Mouse (Mus musculus) small intestine, adult 2 months (tissue): ENCODE measurements around the gene Emg1. TPM values are rescaled to one million over a fixed set of nuclear protein-coding genes. Genes with fewer than 3 reads are reported as not detected.

ENCODE experiments used
- H3K27ac ChIP-seq: fragments of 200-500 bp; 2 replicates; pipeline ENCODE4 v1.5.1; 2012; ENCODE audit warnings: low read depth, low read length, control low read depth, inconsistent platforms; ENCODE audit not compliant: insufficient read depth
- H3K27me3 ChIP-seq: fragments of 200-500 bp; 2 replicates; pipeline ENCODE4 v1.6.1; 2012; ENCODE audit warnings: mild to moderate bottlenecking, moderate library complexity, low read length, inconsistent platforms; ENCODE audit not compliant: control insufficient read depth, insufficient read depth
- H3K36me3 ChIP-seq: fragments of 200-500 bp; 2 replicates; pipeline ENCODE4 v1.6.1; 2012; ENCODE audit warnings: mild to moderate bottlenecking, low read length, control low read depth, inconsistent platforms; ENCODE audit not compliant: control insufficient read depth, insufficient read depth
- H3K4me1 ChIP-seq: fragments of 200-500 bp; 2 replicates; pipeline ENCODE4 v1.6.1; 2012; ENCODE audit warnings: low read length, inconsistent platforms, mixed read lengths; ENCODE audit not compliant: control insufficient read depth, insufficient read depth, insufficient read length
- H3K4me3 ChIP-seq: fragments of 200-500 bp; 2 replicates; pipeline ENCODE4 v1.5.1; 2012; ENCODE audit warnings: low read depth, mild to moderate bottlenecking, control low read depth, inconsistent platforms, low read length, moderate library complexity
- CTCF ChIP-seq: fragments of 200-500 bp; IDR thresholded peaks from 2 replicates; pipeline ENCODE4 v1.5.1; 2012; ENCODE audit warnings: low read depth, mild to moderate bottlenecking, control low read depth, inconsistent platforms, low read length, moderate library complexity, mixed read lengths; ENCODE audit not compliant: insufficient replicate concordance, insufficient read length; ENCODE audit errors: extremely low read depth
- POLR2A ChIP-seq: fragments of 200-500 bp; IDR thresholded peaks from 2 replicates; pipeline ENCODE4 v1.6.1; 2012; ENCODE audit warnings: low read depth, mild to moderate bottlenecking, control low read depth, inconsistent platforms, low read length, moderate library complexity
- WGBS: fragments of 180-500 bp; shearing (Covaris S2); methylation state at CpG from one replicate; pipeline ENCODE4 v1.1.7; 2018; 5-methylcytosine and 5-hydroxymethylcytosine counted together
- polyA plus RNA-seq: library from polyadenylated mRNA; depleted of rRNA; stranded (reverse); fragments of >200 nt; gene quantifications from 2 replicates; pipeline ENCODE4 v1.2.3, GENCODE M21; 2012

Emg1 gene
- polyA plus RNA-seq, 1 experiment, result 34.9 TPM

GRCm38 (mm10) chr6:124755831-124756595 is 44.0 kb upstream of the Emg1 start, which contains the start of the genes Gm45234 and Atn1:
Gene Gm45234 (minus strand): TSS chr6:124756021.
Gene Atn1 (minus strand): TSS chr6:124756524.
- 1% methylated on average over 88 of the region's 100 CpGs for WGBS
- H3K27ac ChIP-seq, result peak within 1 kb of the TSS; percentile 51
- TF ChIP-seq POLR2A, result no peak; the same call in 1 of the 2 replicates
- TF ChIP-seq CTCF, result no peak

GRCm38 (mm10) chr6:124755306-124755705 is 43.3 kb upstream of the Emg1 start:
- TF ChIP-seq CTCF (no peak), POLR2A (no peak)
- H3K27me3 ChIP-seq, result no peaks in the 10 kb centered on the region
- WGBS, result 4% methylated on average over 3 of the region's 3 CpGs
- no peak overlapping the region for H3K27ac ChIP-seq
- peak overlapping the region; percentile 86 for H3K4me3 ChIP-seq
- no peaks in the 10 kb centered on the region for H3K36me3 ChIP-seq
- H3K4me1 ChIP-seq, result peaks cover 8% of the 10 kb centered on the region

More at GRCm38 (mm10) chr6:124755831-124756595, 44.0 kb upstream of the Emg1 start, which contains the start of the genes Gm45234 and Atn1:
- Histone ChIP-seq H3K27me3 (no peaks in the 10 kb centered on the region), H3K4me3 (peak within 1 kb of the TSS; percentile 86), H3K4me1 (peaks cover 8% of the 10 kb centered on the region), H3K36me3 (no peaks in the 10 kb centered on the region)

- H3K36me3 ChIP-seq, result peaks cover 6% of the 10 kb centered on the region
- H3K27ac ChIP-seq, result no peak overlapping the region
- WGBS, result 43% methylated on average over 2 of the region's 2 CpGs
- no peak for TF ChIP-seq POLR2A
- TF ChIP-seq CTCF, result no peak
- H3K4me3 ChIP-seq, result no peak overlapping the region
- peaks cover 8% of the 10 kb centered on the region for H3K4me1 ChIP-seq
- no peaks in the 10 kb centered on the region for H3K27me3 ChIP-seq
These were observed 41.9 kb upstream of the Emg1 start for GRCm38 (mm10) chr6:124753861-124754260.

- Histone ChIP-seq H3K4me1 (peaks cover 7% of the 10 kb centered on the region), H3K4me3 (no peak overlapping the region), H3K27ac (no peak overlapping the region), H3K27me3 (no peaks in the 10 kb centered on the region), H3K36me3 (peaks cover 17% of the 10 kb centered on the region)
- 77% methylated on average over 8 of the region's 8 CpGs for WGBS
- TF ChIP-seq POLR2A (no peak), CTCF (no peak)
These were observed 38.4 kb upstream of the Emg1 start for GRCm38 (mm10) chr6:124750405-124750804.

DNA sequence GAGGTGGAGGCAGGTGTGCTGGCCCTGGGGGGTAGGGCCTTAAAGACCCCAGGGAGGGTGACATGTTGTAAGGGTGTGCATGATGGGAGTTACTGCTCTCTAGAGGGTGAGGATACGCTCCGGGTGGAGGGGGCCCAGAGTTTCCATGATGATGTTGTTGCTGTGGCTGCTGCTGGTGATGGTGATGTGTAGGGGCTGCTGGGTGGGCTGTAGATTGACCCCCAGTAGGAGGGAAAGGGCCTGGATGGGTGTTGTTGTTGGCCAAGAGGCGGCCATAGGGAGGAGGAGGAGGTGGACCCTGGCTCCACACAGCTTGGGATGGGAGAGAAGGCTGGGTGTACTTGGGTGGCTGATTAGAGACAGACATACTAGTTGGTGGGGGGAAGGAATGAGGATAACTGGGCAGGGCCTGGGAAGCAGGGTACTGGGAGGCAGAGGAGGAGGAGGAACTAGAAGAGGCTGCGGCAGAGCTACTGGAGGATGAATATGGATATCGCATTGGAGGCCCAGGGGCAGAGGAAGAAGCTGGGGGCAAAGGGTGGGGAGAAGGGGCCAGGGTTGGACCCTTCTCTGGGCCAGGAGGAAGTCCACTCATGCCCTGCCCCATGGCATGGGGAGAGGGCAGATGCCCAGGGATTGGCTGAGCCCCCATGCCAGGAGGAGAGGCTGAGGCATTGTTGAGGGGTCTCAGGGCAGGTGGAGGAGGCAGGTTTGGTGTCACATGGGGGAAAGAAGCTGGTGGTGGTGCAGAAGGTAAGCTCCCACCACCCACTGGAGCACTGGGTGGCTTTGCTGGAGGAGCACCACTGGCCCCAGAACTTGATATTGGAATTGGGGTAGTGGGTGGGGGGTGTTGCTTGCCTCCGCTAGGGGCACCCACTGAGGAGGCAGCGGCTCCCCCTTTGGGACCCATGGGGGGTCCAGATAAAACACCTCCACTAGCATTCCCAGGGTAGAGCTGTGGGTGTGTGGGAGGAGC is 35.0 kb upstream of the Emg1 start:
- TF ChIP-seq CTCF (no peak), POLR2A (no peak)
- Histone ChIP-seq H3K4me3 (no peak overlapping the region; the same call in 1 of the 2 replicates), H3K36me3 (peaks cover 26% of the 10 kb centered on the region), H3K27me3 (no peaks in the 10 kb centered on the region), H3K4me1 (peaks cover 10% of the 10 kb centered on the region), H3K27ac (no peak overlapping the region)
- WGBS, result 88% methylated on average over 7 of the region's 7 CpGs

GRCm38 (mm10) chr6:124746296-124746605 is 34.3 kb upstream of the Emg1 start:
- H3K27me3 ChIP-seq, result no peaks in the 10 kb centered on the region
- peak overlapping the region; percentile 76 for H3K4me3 ChIP-seq
- H3K36me3 ChIP-seq, result peaks cover 26% of the 10 kb centered on the region
- TF ChIP-seq POLR2A (no peak), CTCF (no peak)
- peaks cover 13% of the 10 kb centered on the region for H3K4me1 ChIP-seq
- 19% methylated on average over 8 of the region's 8 CpGs for WGBS
- peak overlapping the region; percentile 63; the same call in 1 of the 2 replicates for H3K27ac ChIP-seq

DNA sequence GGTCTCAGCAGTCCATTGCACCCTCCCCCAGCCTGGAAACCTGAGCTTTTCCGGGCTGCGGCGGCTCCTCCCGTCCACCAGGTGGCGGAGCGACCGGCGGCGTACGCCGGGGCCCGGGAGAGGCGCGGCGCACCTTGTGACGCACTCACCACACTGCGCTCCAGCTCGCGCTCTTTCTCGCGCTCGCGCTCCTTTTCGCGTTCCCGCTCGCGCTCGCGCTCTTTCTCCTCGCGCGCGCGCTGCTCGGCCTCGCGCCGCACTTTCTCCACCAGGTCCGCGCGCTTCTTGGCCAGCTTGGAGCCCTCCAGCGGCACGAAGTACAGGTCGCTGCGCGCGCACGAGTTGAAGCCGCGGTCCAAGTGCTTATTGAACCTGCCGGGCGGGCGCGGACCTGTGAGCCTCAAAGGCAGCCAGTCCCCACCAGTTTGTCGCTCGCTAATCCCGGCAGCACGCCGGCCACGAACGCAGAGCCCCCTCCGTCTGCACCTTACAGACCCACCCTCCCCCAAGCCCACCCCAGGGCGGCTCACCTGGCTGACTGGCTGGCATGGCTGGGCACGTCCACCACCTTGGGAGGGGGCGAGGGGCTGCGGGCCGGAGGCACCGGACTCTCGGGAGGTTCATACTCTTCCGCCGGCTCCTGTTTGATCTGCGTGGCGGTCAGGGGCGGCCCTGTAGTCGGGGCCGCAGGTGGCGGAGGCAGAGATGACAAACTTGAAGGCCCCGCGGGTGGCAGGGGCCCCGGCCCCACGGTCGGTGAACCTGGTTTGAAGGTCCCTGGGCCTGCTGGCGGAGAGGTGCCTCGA is 33.7 kb upstream of the Emg1 start:
- WGBS, result under 1% methylated on average over 85 of the region's 85 CpGs
- Histone ChIP-seq H3K27ac (peak overlapping the region; percentile 63), H3K36me3 (peaks cover 26% of the 10 kb centered on the region), H3K27me3 (no peaks in the 10 kb centered on the region), H3K4me1 (peaks cover 13% of the 10 kb centered on the region), H3K4me3 (peak overlapping the region; percentile 76)
- TF ChIP-seq POLR2A (no peak; the same call in 1 of the 2 replicates), CTCF (peak; percentile 80)
